Mouse (Mus musculus): ENCODE measurements around the gene Gpm6b.

Gene Gpm6b

GRCm38 (mm10) chrX:166238831-166239460 lies at the start of gene Gpm6b:
Gene Gpm6b (plus strand): TSS chrX:166238911.
- DNase-seq (ENCODE audit: low spot score in 2 of 2) = peak in 1 of 2 experiments; percentile 24

GRCm38 (mm10) chrX:166196327-166196726 lies 42.4 kb upstream of the Gpm6b start:
- no peak for DNase-seq (ENCODE audit: low spot score in 2 of 2)

- no peak for DNase-seq (ENCODE audit: low spot score in 2 of 2)
Observed at GRCm38 (mm10) chrX:166198266-166198665, 40.4 kb upstream of the Gpm6b start.

- no peak for DNase-seq (ENCODE audit: low spot score in 2 of 2)
Observed at GRCm38 (mm10) chrX:166199812-166200211, 38.9 kb upstream of the Gpm6b start.

- peak; percentile 45 to 49 for DNase-seq (ENCODE audit: low spot score in 2 of 2)
Observed at GRCm38 (mm10) chrX:166214576-166214975, 24.1 kb upstream of the Gpm6b start.

- no peak for DNase-seq (ENCODE audit: low spot score in 2 of 2)
Observed at GRCm38 (mm10) chrX:166216248-166216647, 22.5 kb upstream of the Gpm6b start.

- peak in 1 of 2 experiments; percentile 76 for DNase-seq (ENCODE audit: low spot score in 2 of 2)
Observed at GRCm38 (mm10) chrX:166216720-166217119, 22.0 kb upstream of the Gpm6b start.

GRCm38 (mm10) chrX:166219331-166219730 lies 19.4 kb upstream of the Gpm6b start:
- DNase-seq (ENCODE audit: low spot score in 2 of 2) = peak in 1 of 2 experiments; percentile 24

- no peak for DNase-seq (ENCODE audit: low spot score in 2 of 2)
Observed at GRCm38 (mm10) chrX:166226856-166227255, 11.9 kb upstream of the Gpm6b start.

- no peak for DNase-seq (ENCODE audit: low spot score in 2 of 2)
Observed at GRCm38 (mm10) chrX:166229750-166230149, 9.0 kb upstream of the Gpm6b start.

GRCm38 (mm10) chrX:166230515-166231267 lies 8.0 kb upstream of the Gpm6b start:
- DNase-seq (ENCODE audit: low spot score in 2 of 2) = no peak

- DNase-seq (ENCODE audit: low spot score in 2 of 2) = no peak
Observed at GRCm38 (mm10) chrX:166236131-166236530, 2.6 kb upstream of the Gpm6b start.

GRCm38 (mm10) chrX:166239520-166239919 lies 809 bp downstream of the Gpm6b start:
- peak in 1 of 2 experiments; percentile 14 for DNase-seq (ENCODE audit: low spot score in 2 of 2)

GRCm38 (mm10) chrX:166240751-166241150 lies 2.0 kb downstream of the Gpm6b start:
- no peak for DNase-seq (ENCODE audit: low spot score in 2 of 2)

GRCm38 (mm10) chrX:166243261-166243885 lies 4.7 kb downstream of the Gpm6b start:
- DNase-seq (ENCODE audit: low spot score in 2 of 2) = peak in 1 of 2 experiments; percentile 31

- peak; percentile 15 to 39 for DNase-seq (ENCODE audit: low spot score in 2 of 2)
Observed at GRCm38 (mm10) chrX:166271489-166271888, 32.8 kb downstream of the Gpm6b start.

- DNase-seq (ENCODE audit: low spot score in 2 of 2) = no peak
Observed at GRCm38 (mm10) chrX:166272646-166273045, 33.9 kb downstream of the Gpm6b start.

GRCm38 (mm10) chrX:166279861-166280260 lies 41.1 kb downstream of the Gpm6b start:
- no peak for DNase-seq (ENCODE audit: low spot score in 2 of 2)

- DNase-seq (ENCODE audit: low spot score in 2 of 2) = peak in 1 of 2 experiments; percentile 32
Observed at GRCm38 (mm10) chrX:166286760-166287483, 48.2 kb downstream of the Gpm6b start.

GRCm38 (mm10) chrX:166291266-166291665 lies 52.6 kb downstream of the Gpm6b start:
- DNase-seq (ENCODE audit: low spot score in 2 of 2) = no peak

GRCm38 (mm10) chrX:166293465-166293864 lies 54.8 kb downstream of the Gpm6b start:
- no peak for DNase-seq (ENCODE audit: low spot score in 2 of 2)

- no peak for DNase-seq (ENCODE audit: low spot score in 2 of 2)
Observed at GRCm38 (mm10) chrX:166302791-166303190, 64.1 kb downstream of the Gpm6b start.
